Mouse (Mus musculus) retina, embryonic 14.5 days (tissue): Measurements from ENCODE around the gene Intu.

Experiments
- DNase-seq: peaks from one replicate; pipeline ENCODE4 v3.0.0-alpha.2; 2015; ENCODE audit warnings: low spot score

Intu gene

DNA sequence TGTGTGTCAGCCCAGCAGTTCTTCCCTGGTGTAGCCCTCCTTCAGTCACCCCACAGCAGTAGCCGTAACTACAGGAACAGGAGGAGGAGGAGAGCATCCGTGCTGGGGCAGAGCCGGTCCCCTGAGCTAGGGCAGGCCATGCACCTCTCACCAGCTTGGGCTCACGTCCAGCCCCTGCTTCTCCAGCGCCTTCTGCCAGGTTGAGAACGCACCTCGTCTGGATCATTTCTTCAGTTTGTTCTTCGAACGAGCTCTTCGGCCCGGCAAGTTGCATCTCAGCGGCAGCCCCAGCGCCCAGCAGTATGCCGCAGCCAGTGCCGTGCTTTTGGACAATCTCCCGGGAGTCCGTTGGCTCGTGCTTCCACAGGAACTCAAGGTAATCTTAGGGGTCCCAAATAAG lies 152.1 kb downstream of the Intu start:
- no peak for DNase-seq

- peak; percentile 60 for DNase-seq
Measured at GRCm38 (mm10) chr3:40685855-40686515, 154.9 kb downstream of the Intu start.

GRCm38 (mm10) chr3:40686836-40687235 lies 155.8 kb downstream of the Intu start:
- no peak for DNase-seq

- no peak for DNase-seq
Measured at GRCm38 (mm10) chr3:40687588-40687987, 156.5 kb downstream of the Intu start.

DNA sequence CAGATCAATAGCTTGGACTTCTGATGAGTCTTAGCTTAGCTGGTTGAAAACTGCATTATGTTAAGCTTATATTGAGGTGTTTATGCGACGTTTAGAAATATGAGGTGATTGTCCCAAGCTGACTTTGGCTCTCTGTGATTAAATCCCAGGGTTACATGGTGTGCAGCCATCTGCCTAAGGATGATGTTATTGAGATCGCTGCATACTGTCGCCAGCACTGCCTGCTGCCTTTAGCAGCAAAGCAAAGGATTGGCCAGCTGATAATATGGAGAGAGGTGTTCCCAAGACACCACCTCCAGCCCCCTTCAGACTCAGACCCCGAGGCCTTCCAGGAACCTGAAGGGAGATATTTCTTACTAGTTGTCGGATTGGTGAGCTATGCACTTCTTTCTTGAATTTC lies 160.5 kb downstream of the Intu start:
- no peak for DNase-seq

GRCm38 (mm10) chr3:40693435-40693834 lies 162.3 kb downstream of the Intu start:
- no peak for DNase-seq

- no peak for DNase-seq
Measured at GRCm38 (mm10) chr3:40693960-40694359, 162.9 kb downstream of the Intu start.

DNA sequence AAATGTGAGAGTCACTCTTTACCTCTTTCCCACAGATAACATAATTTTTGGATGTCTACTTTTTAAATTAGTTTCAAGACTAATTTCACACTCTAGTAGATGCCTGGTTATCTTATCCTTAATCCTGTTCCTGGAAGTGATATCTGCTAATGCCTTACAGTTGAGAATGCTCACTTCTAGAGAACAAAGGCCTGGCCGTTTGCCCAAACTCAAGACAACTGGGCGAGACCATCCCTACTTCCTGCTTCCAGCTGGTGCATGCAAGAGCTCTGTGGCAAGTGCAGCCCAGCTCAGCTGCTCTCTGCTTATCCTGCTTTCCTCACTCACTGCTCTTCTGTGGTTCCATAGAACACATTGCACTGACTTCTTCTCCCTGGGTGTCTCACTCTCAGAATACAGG lies 163.4 kb downstream of the Intu start:
- no peak for DNase-seq

DNA sequence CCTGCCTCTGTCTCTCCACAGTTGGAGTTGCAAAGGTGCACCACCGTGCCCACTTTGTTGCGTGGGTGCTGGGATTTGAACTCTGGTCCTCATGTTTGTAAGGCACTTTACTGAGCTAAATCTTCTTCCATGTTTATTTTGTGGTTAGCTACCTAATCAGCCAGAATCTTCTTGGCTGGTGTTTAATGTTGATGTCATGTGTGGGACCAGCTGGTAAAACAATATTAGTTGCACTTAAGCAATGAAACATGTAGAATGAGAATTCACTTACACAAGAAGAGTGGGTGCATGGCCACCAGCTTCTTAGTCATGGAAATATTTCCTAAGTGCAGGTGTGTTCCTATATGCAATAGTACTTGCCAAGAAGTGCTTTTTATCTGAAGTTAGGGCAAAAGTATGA lies 164.1 kb downstream of the Intu start:
- DNase-seq: no peak

DNA sequence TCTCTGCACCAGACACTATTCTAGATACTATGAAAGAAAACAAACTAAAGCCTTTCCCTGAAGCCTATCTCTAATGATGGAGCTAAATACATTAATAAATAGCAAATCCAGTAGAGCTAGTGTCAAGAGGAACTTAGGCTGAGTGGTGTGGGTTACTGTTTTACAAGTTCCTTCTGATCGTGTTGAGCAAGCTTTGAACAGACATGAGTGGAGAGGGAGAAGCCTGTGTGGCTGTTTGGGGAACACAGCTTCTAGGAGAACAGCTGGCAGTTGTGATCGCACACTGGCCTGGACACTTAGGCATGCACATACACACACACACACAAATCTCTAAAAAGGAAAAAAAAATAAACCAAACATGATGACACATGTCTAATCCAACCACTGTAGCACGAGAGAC lies 167.7 kb downstream of the Intu start:
- no peak for DNase-seq

DNA sequence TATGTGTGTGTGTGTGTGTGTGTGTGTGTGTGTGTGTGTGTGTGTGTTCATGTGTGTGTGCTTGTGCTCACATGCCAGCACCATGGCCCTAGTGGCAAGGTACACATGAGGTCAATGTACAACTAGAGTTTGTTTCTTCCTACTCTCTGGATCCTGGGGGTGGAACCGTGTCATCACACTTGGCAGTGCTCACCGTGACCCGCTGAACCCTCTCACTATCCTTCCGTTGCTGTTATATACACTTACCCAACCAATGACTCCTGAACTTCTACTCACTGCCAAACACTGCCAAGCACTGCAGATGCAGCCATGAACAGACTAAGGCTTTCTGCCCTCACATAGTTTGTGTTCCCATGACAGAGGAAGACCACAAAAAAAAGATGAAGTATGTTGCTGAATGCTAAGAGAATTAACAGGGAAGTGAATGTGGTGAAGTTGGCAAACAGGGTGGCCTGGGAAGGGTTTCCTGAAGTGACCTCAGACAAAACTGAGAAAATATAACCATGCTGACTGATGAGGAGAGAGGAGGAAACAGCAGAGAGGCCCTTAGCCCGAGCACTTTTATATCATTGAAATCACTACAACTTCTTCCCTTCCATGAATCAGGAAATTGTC lies 173.8 kb downstream of the Intu start:
- DNase-seq: no peak

DNA sequence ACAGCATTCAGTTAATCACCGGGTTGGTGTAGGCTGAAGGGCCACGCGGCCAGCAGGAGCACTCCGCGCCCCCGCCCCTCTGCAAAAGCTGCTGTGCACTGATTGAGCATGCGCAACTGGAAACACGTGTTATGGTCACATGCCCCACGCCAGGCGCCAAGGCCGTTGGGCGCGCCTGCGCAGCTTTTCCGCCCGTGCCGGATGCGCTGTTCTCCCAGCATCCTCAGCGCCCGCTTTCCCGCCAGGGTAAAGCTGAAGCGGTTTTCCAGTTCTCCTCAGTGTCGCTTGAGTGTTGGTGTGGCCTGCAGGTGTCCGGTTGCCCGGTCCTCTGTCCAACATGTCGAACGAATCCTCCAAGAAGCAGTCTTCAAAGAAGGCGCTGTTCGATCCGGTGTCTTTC lies 177.6 kb downstream of the Intu start, which contains the start of gene Slc25a31:
Gene Slc25a31 (plus strand): TSS at position 201 of the 400 bp plus-strand sequence.
- DNase-seq: no peak

- DNase-seq: no peak
Measured at GRCm38 (mm10) chr3:40716056-40716455, 185.0 kb downstream of the Intu start.

DNA sequence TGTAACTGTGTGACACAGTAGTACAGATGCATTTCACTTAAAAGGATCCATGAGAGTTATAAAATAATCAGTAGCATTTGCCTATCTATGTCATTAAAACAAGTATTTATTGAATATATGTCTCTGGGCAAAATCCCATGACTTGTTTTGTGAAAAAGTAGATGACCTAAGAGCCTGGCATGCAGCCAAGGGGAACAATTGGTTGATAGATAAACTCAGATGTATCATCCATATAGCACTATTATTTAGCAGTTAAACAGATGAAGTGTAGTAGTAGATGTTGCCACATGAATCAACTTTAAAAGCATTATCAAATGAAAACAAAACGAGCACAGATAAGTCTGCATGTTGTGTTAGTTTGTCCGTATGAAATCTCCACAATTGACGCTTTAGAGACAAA lies 187.9 kb downstream of the Intu start:
- DNase-seq: no peak

DNA sequence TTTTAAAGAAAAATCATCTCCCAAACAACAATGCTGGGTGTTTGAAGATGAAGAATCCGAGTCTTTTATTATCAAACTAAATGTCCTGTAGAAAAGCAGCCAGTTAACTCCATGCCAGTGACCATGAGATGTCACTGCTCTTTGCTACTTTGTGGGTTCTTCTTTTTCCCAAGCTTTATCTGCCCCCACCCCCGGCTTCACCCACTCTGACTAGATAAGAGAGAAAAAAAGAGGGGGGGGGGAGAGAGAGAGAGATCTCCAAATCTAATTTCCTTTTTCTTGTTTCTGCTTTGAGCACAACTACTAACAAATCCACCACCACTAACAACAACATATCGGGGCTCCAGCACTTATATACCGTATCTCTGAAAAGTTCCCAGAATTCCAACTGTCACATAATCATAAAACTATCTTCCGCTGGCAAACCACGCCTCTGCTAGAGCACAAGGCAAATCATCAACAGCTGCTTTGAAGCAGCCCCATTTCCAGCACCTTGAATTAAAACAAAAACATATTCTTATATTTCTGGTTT lies 207.4 kb downstream of the Intu start:
- DNase-seq: no peak

DNA sequence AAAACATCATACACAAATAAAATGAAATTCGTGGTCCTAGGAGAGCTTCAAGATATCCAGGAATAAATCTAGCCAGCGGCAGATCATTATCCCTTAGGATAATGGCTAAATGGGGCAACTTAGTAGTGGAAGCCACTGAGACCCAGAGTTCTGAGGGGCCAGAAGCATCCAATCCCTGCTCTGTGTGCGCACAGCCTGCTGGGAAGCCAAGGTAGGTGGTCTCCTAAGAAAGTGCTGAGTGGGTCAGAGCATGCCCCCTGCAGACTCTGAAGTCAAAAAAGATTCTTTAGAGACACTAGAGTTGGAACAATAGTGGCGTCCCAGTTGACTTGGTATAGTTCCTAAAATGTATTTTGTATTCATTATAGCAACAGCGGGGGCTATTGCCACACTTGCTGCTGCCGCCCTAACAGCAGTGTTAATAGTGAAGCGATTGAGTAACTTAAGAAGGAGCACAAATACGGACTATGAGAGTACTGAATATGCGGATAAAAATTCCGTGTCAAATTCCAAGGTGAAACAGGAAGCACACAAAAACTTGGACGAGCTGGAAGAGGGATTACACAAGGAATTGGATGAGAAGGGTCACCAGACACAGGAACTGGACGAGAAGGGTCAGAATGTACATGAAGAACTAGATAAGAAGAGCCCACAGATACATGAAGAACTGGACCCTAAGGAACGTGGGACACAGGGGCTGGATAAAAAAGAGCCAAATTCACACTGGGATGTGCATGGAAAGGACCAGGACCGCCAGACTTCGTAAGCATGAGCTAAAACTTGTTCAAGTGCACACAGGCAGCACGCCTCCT lies 213.1 kb downstream of the Intu start, which contains the start of gene Hspa4l:
Gene Hspa4l (plus strand): TSS at position 472 of the 812 bp plus-strand sequence.
- peak; percentile 55 for DNase-seq

DNA sequence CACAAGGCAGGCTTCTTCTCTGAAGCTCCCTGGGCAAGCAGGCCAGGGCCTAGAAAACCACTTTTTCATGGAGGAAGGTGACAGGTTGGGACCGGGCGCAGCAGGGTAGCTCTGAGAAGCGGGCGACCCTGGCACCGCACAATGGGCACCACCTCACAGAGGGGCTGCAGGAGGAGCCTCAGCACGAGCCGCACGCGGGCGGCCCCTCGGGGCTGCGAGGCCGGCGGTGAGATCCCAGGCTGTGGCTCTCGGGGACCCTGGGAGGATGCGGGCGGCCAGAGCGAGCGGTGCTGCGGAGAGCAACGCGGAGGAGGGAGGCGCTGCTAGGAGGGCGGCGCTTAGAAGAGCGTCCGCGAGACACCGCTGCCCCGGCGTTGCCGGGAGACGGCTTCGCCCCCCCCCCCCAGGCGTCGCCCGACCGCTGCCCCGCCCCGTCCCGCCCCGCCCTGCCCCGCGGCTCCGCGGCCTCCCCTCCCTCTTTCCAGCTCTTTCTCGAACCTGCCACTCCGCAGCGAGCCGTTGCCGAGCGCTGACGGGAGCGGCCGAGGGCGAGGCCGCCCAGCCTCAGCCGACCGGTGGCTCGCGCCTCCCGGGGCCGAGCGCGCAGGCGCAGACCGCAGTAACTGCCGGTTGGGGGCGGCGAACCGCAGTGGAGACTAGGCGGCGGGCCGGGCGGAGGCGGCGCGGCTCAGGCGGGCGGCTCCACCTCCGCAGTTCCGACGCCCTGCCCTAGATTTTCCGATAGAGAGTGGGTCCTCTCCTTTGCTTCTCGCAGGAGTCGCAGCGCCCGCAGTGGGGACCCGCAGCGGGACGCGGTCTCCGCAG lies 214.0 kb downstream of the Intu start:
- peak; percentile 96 for DNase-seq

GRCm38 (mm10) chr3:40745661-40746547 lies 214.8 kb downstream of the Intu start:
- DNase-seq: peak; percentile 68
